Mouse (Mus musculus) liver (tissue): ENCODE measurements around the gene Trpm6.

Experiments used
- DNase-seq: peaks from one replicate; pipeline ENCODE4 v3.0.0-alpha.2; 2020; ENCODE audit warnings: mixed read lengths

Gene Trpm6

DNA sequence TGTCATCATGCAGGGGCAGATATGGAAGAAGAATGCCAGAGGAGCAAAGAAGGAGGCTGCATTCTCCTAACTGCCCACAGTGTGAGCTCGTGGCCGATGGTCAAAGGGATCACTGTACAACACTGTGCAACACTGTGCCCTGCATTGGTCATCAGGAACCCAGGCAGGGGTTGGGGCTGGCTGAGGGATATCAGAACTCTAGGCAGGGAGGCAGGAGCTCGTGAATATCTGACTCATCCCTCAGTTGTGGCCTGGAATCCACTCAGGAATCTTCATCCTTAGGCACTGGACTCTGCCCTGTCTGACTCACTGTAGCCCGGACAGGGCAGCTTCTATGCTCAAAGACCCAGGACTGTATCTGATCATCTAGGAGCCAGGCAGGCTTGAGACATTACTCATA is 140.4 kb downstream of the Trpm6 start:
- DNase-seq = no peak

DNA sequence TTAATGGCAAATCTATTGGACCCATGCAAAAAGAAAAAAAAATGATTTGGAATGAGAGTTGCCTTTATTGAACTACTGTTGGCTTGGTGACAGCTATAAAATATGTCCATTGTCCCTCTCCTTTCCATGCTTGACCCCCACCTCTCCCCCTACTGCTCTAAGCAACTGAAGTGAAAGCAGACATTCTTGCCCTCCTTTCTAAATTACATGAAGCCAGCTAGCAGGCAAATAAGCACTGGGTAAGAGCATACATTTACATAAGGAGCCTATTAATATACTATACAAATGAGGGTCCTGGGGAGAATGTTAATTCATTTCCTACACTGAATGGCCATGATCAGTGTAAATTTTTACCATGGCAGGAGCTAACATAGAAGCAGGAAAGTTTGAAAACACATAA is 148.5 kb downstream of the Trpm6 start:
- no peak for DNase-seq

DNA sequence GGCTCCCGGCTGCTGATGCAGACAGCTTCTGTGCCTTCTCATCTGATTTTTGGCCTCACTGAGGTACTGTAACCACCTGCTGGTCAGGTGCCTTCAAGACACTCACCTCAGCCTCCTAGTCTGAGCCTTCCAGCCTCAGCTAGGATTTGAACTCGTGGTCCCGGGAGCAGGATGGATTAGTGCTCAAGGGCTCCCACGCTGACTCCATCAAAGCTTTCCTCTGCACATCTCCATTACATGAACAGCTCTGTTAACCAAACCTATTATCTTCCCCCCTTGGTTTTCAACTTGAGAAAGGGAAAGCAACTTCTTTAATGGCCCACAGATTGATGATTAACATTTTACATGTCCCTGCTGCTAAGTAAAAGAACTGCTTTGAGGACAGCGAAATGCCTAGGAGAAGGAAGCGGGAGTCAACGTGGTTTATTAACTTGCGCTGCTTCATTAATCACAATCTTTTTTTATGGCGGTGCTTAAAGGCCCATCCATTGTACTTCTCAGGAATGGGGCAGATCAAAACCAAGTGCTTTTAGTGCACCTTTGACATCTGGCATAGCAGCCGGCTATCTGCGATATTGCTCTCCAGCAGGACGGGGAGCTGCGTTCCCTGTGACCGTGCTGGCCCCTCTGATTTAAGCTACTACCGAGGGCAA is 152.4 kb downstream of the Trpm6 start:
- no peak for DNase-seq

DNA sequence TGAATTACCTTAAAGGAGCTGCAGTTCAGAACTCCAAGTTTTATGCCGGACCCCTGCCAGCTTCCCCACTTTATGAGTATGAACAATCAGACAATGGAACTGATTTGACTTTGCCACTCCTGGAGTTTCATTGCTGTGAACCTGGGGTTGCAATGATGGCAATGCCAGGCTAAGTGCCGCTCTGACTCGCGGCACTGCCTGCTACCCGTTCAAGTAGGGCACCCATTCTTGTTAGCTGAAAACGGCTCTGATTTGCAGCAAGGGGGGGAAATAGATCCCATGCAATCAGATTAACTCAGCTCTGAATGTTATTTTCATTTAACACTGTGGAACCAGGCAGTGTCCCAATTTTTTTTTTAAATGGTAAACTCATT is 152.9 kb downstream of the Trpm6 start:
- no peak for DNase-seq

- DNase-seq = no peak
Measured at GRCm38 (mm10) chr19:18905511-18905910, 155.7 kb downstream of the Trpm6 start.

- DNase-seq = no peak
Measured at GRCm38 (mm10) chr19:18909641-18910040, 159.9 kb downstream of the Trpm6 start.

- no peak for DNase-seq
Measured at GRCm38 (mm10) chr19:18911755-18912340, 162.1 kb downstream of the Trpm6 start.

DNA sequence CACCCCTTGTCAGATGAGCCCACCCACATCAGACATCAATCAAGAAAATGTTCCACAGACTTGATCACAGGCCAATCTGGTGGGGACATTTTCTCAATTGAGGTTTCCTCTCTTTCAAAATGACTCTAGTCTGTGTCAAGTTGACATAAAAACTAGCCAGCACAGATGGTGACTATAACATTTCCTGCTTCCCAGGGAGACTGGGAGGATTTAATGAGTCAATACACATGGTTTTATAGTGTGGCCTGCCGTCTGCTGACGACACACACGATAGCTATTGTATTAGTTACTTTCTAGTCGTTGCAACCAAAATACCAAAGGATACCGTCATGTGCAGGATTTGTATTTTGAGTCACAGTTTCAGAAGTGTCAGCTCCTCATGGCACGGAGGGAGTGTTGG is 191.6 kb downstream of the Trpm6 start:
- DNase-seq = no peak
